Mouse (Mus musculus) left cerebral cortex, adult 8-10 months (tissue): Measurements from ENCODE around the gene Ncbp3. TPM values are rescaled to one million over a fixed set of nuclear protein-coding genes. Genes with fewer than 3 reads are reported as not detected.
"Not testable (repeated sequence)": the region's sequence is repeated elsewhere in the genome, so short reads cannot be mapped to it uniquely, and the experiment has no call there.

ENCODE experiments used
- DNase-seq, 2 experiments: peaks; one replicate each; pipeline ENCODE4 v3.0.0; 2022; ENCODE audit warnings: low spot score in 2 of 2
- total RNA-seq, 4 experiments: library from RNA; stranded (reverse); gene quantifications; 2 replicates each; pipeline ENCODE4 v1.2.4; 2022

Gene Ncbp3
- total RNA-seq, 4 experiments from 2014 or later: 8.4 to 9.4 (median 9.2) TPM

DNA sequence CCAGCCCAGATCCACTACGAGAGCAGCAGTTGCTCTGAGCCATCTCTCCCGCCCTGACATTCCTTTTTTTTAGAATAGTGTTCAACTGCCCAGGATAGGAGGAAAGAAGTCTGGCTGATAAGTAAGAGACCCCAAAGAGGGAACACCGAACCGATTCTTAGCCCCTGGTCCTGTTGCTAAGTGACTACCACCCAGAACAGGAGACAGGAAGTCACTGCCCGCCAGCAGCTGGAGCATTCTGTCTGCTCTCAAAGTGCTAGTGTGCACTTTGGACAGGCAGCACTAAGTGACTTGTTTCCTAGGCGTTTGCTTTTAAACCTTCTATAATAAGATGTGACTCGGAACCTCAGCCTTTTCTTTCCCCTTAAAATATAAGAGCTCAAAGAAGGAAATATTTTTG lies 37.8 kb downstream of the Ncbp3 start:
- DNase-seq: no peak

DNA sequence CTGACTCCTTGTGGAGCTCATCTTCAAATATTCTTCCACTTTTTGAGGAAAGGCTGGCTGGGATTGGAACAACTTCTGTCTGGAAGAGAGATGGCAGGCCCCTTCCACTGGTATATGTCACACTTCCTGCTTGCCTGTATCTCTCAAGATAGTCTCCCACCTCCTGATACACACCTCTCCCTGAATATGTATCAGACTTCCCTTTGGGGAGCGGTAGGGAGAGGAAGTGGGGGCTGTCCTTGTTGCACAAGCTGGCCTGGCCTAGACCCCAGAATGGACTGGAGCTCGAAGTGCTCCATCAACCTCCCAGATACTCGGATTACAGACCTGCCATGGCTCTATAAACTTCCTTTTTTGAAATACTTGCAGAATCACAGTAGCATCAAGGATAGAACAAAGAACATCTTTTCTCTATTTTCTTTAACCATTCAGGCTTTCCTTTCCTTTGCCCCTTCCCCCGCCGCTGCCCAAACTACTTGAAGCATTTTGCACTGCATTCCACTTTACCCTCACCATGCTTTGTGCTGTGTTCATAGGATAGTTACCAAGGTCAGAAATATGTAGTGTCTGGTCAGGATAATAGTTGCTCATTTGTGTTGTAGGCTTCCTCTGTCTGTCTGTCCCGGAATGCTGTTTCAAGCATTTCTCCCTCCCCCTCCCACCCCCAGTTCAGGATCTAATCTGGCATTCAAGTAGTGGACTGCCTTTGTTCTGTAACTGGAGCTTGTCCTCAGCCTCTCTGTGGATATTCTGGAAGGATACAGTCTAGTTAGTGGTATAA lies 40.3 kb downstream of the Ncbp3 start:
- DNase-seq: no peak

- no peak for DNase-seq
These were observed 42.7 kb downstream of the Ncbp3 start, which contains the start of gene Itgae for GRCm38 (mm10) chr11:73090283-73090682. Itgae (plus strand) TSS chr11:73090583.

- DNase-seq: no peak
These were observed 43.2 kb downstream of the Ncbp3 start for GRCm38 (mm10) chr11:73090826-73091225.

DNA sequence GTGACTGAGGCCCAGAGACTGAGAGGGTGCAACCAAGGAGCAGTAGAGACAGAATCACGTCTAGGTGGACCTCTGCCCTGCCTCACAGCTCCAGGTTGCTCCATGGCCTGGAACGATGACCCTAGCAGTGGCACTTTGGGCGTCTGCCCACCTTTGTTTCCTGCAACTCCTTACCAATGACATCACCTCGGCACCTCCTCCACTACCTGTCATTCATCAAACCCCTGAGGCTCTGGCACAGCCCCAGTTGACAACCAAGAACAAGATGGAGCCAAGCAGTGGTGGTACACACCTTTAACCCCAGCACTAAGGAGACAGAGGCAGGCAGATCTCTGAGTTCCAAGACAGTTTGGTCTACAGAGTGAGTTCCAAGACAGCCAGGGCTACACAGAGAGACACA lies 44.5 kb downstream of the Ncbp3 start:
- no peak for DNase-seq

- DNase-seq: no peak
These were observed 45.3 kb downstream of the Ncbp3 start for GRCm38 (mm10) chr11:73092877-73093276.

DNA sequence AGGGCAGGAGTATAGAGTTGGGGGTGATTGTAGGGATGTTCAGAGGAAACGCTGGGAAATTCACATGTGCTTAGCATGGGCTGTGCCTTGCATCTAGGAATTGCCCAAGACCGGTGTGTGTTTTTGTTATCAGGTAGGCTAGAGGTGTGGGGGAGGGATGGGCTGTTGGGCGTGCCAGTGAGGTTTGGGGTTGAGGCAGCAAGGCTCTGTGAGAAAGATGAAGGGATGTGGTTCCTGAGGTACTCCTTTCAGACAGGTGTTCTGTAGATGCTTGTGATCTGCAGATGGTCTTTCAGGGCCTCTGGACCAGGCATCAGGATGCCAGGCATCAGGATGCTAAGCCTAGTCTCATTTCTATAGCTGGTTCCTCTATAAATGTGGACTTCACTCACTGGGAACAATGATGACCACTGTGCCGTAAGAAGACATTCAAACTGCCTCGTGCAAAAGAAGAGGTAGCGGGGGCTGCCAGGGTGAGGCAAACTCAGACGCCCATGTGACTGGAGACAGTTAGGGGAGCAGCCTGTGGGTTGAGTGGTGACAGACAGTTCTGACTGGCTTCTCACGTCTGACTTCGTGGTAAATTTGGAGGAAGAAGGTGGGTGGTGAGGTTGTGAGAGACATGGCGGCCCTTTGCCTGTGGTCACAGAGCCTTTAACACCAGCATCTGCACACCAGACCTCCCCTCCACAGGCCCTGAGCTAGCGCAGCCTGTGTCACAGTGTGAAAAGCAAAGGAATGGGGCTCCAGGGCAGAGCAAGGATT lies 46.8 kb downstream of the Ncbp3 start:
- DNase-seq: no peak

GRCm38 (mm10) chr11:73098860-73099259 lies 51.3 kb downstream of the Ncbp3 start:
- no peak for DNase-seq

DNA sequence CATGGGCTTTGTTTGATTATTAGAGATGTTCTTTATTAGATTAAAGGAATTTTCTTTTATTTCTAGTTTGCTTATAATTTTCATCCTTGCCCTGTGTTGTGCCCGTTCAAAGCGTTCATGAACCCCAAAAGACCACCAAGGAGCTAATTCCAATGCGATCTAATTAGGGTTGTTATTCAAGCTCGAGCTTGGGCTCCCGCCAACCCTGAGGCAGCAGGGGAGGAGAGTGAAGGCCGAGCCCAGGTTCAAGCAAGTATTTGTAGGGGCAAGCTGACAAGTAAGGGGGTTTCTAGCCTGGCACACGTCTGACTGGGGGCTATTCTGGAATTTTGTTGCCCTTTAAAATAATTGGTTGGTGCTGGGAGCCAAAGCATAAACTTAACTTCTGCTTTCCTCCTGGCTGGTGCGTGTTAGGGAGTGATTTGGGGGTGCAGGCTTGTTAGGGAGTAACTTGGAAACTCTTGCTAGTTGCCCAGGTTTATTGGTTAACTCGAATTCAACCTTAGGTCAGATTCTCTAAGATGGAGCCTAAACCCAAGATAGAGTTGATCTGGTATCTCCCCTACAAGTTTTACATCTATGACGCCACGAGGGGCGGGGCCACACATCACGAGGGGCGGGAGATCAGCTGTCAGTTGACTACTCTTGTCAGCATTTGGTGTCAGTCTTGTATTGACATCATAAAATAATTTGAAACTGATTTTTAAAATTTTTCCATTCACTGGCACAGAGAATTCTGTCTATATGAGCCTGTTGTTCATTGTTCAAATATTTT lies 52.6 kb downstream of the Ncbp3 start:
- no peak for DNase-seq

- DNase-seq: no peak
These were observed 53.7 kb downstream of the Ncbp3 start for GRCm38 (mm10) chr11:73101308-73101707.

- no peak for DNase-seq
These were observed 57.7 kb downstream of the Ncbp3 start for GRCm38 (mm10) chr11:73105246-73105645.

DNA sequence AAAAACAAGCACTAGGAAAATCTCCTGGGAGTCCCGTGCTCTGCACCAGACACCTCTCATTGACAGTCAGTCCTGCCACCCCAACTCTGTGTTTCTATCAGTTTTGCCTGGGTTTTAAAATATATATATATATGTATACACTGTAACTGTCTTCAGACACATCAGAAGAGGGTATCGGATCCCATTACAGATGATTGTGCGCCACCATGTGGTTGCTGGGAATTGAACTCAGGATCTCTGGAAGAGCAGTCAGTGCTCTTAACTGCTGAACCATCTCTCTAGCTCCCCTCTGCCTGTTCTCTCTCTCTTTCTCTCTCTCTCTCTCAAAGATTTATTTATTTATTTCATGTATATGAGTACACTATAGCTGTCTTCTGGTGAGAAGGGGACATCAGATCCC lies 59.8 kb downstream of the Ncbp3 start:
- DNase-seq: not testable (repeated sequence)

DNA sequence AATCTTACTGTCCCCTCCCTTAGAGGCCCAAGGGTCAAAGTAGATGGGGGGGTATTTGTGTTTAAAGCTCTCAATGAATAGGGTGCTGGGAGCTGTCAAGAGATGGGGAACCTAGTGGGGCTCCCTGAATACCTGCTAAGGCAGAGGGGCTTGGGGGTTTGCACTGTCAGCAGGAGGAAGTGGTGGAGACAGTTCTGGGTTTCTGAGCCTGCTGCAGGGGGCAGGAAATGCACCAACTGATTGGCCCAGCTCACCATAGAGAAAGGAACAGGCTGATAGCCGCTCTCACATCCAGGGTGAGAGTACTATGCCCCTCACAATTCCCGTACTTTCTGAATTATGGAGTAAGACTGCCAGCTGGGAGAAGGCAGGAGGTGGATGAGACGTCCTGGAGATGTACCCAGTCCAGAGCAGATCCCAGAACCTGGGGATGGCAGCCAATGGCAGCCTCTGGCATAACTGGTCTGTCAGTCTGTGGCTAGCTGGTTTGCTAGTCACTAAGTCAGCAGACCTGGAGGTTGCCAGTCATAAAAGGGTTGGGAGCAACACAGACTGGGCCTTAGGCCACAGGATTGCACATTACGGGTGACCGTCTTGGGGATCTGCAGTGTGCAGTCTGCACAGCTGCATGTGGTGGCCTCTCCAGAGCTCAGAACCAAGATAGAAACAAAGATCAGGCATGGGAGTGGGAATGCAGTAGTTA lies 60.8 kb downstream of the Ncbp3 start:
- no peak for DNase-seq

DNA sequence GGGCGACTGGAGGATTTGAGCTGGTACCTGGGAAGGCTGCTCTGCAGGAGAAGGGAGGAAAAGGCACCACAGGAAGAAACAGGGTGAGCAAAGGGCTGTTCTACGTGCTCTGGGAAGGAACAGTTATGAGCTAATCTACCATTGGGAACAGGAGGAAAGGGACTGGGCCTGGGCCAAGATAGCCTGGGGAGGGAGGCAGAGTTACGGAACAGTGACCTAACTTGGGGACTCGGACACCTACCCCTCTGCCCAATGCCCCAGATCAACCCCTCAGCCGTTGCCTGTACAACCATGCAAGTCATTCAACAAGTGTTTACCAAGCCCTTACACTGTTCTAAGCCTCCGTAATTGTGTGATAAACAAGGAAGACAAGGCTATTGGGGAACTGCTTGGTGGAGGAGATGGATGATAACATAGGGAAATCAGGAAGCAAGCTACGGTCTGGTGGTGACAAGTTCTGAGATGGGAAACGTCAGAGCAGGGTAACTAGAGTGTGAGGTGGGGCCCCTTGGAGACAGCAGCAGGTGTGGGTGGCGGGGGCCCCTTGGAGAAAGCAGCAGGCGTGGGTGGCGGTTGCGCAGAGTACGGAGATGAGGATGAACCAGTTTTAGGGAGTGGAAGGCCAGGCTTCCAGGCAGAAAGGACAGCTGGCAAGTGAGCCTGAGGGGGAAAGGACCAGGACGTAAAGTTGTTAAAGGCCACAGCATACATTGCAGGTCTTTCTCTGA lies 61.5 kb downstream of the Ncbp3 start:
- no peak for DNase-seq

GRCm38 (mm10) chr11:73109941-73110340 lies 62.4 kb downstream of the Ncbp3 start:
- no peak for DNase-seq

DNA sequence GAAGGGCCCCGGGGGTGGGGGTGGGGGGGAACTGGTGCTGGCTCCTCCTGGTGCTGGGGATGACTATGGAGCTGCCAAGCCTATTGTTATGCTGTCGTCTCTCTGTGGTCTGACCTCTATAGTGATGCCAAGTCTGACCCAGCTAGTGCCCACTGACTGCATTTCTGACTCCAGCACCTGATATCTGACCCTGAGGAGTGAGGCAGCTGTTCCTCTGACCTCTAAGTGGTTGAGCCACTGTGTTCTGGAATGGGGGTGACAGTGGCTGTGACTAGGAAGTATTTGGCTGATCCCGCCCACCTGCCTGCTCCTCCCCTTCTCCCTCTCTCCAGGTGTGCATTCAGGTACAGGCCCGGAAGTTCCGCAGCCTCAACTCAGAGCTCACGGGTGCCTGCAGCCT lies 63.8 kb downstream of the Ncbp3 start:
- no peak for DNase-seq

- no peak for DNase-seq
These were observed 78.9 kb downstream of the Ncbp3 start for GRCm38 (mm10) chr11:73126495-73126894.

GRCm38 (mm10) chr11:73131020-73131419 lies 83.4 kb downstream of the Ncbp3 start:
- no peak for DNase-seq

DNA sequence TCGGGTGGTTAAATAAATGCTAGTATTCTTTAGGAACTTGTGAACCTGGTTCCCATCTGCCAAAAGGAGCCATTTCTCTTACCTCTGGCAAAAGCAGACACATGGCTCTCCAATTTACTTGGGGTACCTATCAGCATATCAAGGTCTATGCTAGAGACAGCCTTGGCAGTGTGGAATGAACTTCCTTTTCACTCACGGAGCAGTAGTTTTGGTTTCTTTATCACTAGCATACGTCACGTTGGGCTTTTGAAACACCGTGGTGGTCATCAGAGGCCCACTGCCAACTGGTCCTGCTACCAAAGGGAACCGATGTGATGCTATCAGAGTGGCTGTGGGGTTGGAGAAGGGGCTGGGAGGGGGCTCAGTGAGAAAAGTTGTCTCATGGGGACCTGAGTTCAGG lies 85.4 kb downstream of the Ncbp3 start:
- no peak for DNase-seq

DNA sequence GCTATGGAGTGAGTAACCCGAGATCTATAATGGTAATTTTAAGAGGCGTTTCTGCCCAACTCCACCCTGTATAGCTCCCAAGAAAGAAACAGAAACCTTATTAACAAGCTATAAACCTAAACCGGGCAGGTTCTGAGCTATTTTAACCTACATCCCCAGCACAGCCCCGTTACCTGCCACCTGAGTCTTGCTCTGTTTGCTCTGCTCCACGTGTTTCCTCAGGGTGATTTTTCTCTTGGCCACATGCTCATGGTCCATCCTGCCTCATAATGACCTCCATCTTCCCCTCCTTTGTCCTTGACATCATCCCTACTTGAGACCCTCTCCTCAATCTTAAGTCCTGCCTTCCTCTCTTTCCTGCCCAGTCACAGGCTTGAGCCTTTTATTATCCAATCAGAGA lies 86.6 kb downstream of the Ncbp3 start:
- no peak for DNase-seq

- DNase-seq: no peak
These were observed 89.0 kb downstream of the Ncbp3 start for GRCm38 (mm10) chr11:73136587-73136986.
